Mouse (Mus musculus) spleen, adult 10 weeks (tissue): ENCODE data around the gene Adgrf1. TPM values are rescaled to one million over a fixed set of nuclear protein-coding genes. Genes with fewer than 3 reads are reported as not detected.

Source experiments
- polyA plus RNA-seq: library from polyadenylated mRNA; stranded (reverse); fragments of 350-450 nt; fragmentation: Illumina TruSeq; extraction: RNeasy Lipid Tissue Mini Kit (QIAGEN cat#74804); gene quantifications from one replicate; pipeline ENCODE4 v1.2.3, GENCODE M21; 2015; ENCODE audit warnings: low replicate concordance; ENCODE audit not compliant: insufficient read depth

Adgrf1 gene
- polyA plus RNA-seq = not detected

GRCm38 (mm10) chr17:43270161-43270560 is at the start of gene Adgrf1:
Gene Adgrf1 (plus strand): TSS chr17:43270329.

GRCm38 (mm10) chr17:43359826-43360619 is 89.9 kb downstream of the Adgrf1 start, which contains the start of gene Adgrf5:
Gene Adgrf5 (plus strand): TSS chr17:43360451.

Other genes with a start within 250 kb of the Adgrf1 start
- 36.3 TPM for gene Adgrf5, start 90.1 kb downstream of the Adgrf1 start, polyA plus RNA-seq
- not detected for gene Mep1a, start 232.5 kb downstream of the Adgrf1 start, polyA plus RNA-seq